Mouse (Mus musculus): ENCODE results near the gene Ap4b1.
"Not testable (repeated sequence)": the region's sequence is repeated elsewhere in the genome, so short reads cannot be mapped to it uniquely, and the experiment has no call there.

Gene Ap4b1

GRCm38 (mm10) chr3:103808891-103809798, at the start of gene Ap4b1, which contains the start of the genes Dclre1b and Gm43064:
Gene Ap4b1, plus strand, starts transcription at chr3:103809520.
Gene Dclre1b, minus strand, starts transcription at chr3:103809444.
Gene Gm43064, plus strand, starts transcription at chr3:103809573.
- peak; percentile 94 for DNase-seq (ENCODE audit: low read depth)

DNA sequence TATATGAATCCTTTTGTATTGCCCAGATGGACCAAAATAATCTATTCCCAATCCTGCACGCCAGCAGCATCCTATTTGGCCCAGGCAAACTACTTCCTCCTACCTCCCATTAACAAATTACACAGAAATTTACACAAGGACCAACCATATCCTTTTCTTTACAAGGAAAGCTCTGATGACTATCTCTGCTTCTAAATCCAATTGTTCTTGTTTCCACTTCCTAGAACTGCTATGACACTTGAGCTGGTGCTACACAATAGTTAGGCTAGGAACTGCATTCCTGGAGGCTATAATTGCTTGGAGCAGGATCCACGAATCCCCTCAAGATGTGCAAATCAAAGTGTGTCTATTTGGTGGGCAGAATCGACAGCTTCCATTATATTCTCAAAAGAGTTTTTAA, 42.5 kb upstream of the Ap4b1 start:
- DNase-seq (ENCODE audit: low read depth) = no peak

GRCm38 (mm10) chr3:103771531-103772130, 37.7 kb upstream of the Ap4b1 start:
- no peak for DNase-seq (ENCODE audit: low read depth)

DNA sequence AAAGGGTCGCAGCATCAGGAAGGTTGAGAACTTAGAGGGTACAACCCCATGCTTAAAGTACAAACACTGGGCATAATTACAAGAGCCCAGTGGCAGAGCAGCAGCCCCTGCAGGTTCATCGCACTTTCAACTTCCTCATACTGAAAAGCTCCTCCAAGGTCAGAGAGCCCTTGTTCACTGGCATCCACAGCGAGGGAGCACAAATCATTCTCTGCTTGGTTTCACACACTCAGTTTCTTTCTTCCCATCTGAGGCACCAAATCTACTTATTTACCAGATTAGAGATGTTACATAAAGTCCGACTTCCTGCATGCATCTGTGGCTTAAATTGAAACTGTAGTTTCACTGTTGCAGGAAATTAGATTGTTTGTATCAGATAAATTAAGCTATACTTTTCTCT, 36.5 kb upstream of the Ap4b1 start:
- DNase-seq (ENCODE audit: low read depth) = peak; percentile 37

- DNase-seq (ENCODE audit: low read depth) = no peak
Observed at GRCm38 (mm10) chr3:103773508-103773907, 35.8 kb upstream of the Ap4b1 start.

GRCm38 (mm10) chr3:103774009-103774408, 35.3 kb upstream of the Ap4b1 start:
- no peak for DNase-seq (ENCODE audit: low read depth)

GRCm38 (mm10) chr3:103777940-103778339, 31.4 kb upstream of the Ap4b1 start:
- DNase-seq (ENCODE audit: low read depth) = no peak

DNA sequence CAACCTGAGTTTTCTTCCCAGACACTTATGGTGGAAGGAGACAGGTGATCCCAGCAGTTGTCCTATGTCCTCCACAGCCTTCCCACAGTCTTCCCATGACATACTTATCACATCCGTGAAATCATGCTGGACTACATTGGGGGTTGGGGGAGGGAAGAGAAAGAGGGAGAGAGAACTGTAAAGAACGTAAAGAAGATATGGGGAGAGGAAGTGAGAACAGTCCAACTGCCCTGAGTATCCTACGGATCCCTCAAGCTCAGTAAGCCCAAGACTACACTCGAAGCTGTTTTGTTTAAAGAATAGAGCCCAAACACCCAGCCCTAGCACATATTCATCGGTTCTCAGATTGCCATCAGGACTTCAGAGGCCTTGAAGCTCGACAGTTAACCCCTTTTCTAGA, 30.7 kb upstream of the Ap4b1 start:
- no peak for DNase-seq (ENCODE audit: low read depth)

DNA sequence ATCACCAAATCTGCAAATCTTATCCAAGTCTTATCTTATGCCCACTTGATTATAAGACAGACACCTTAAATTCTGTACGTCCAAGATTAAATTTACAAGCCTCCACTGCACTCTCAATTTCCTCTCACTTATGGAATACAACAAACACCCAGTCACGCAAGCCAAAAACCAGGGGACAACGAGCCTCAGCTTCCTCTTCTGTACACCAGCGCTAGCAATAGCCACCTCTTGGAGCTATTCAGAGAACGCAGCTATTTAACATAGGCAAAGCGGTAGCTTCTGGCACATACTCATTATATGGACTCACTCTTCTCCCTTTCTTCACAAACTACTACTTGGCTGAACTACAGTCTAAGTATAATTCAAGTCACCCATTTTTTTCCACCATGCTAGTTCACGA, 30.1 kb upstream of the Ap4b1 start:
- no peak for DNase-seq (ENCODE audit: low read depth)

DNA sequence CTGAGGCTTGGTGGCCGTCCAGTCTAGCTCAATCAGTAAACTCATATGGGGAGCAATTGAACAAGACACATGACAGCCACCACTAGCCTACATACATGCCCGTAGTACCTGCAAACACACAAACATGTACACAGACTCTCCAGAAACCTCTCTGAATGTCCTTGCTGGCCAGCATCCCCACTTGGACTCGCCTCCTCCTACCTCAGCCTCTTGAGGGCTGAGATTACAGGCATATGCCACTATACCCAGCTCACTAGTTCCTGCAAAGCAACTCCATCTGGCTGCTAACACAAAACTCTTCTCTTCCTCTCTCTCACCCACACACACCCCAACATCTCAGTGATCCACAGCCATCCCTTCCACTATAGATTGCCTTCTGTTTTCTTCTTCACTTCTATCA, 29.0 kb upstream of the Ap4b1 start:
- DNase-seq (ENCODE audit: low read depth) = no peak

DNA sequence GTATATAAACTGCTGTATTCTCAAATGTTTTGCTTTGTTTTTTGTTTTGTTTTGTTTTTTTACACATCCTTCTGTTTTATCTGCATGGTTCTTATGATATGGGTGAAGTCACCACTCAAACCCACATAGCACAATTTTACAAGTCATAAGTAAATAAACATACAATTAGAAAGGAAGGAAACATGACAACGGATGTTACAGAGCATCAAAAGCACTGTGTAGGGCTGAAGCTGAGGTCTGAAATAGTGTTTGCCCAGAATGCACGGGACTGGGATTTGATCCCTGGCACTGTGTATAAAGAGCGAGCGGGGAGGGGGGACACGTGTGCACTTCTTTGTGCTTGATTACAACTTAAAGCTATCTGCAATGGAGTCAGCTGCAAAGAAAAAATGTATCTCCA, 28.5 kb upstream of the Ap4b1 start:
- no peak for DNase-seq (ENCODE audit: low read depth)

DNA sequence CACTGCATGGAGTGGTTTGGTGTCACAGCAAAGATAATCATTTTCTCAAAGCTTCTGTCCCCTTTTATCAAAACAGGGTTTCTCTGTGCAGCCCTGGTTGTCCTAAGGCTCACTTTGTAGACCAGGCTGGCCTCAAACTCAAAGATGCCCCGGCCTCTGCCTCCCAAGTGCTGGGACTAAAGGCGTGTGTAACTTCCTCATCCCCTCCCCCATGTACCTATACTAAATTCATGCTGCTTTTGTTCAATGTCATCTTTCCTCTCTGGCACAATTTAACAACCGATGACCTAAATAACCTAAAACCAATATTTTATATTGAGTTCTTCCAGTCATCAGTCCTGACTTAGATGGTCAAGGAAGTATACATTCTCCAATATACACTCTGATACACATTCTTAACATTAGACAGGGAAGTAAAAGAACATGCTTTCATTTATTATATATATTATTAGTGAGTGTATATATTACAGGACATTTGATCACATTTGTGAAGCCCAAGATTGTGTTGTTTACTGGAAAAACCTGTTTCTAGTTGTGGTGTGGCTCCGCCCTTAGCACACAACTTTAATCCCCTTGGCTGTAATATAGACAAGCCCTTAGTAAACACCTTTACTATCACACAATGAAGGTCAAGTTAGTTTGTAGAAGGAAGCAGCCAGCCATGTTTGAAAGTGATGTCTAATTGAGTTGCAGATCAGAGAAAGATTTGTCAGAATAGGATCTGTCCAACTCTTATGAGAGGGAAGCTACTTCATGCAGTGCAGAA, 26.3 kb upstream of the Ap4b1 start:
- no peak for DNase-seq (ENCODE audit: low read depth)

- peak; percentile 84 for DNase-seq (ENCODE audit: low read depth)
Observed at GRCm38 (mm10) chr3:103787225-103787624, 22.1 kb upstream of the Ap4b1 start.

DNA sequence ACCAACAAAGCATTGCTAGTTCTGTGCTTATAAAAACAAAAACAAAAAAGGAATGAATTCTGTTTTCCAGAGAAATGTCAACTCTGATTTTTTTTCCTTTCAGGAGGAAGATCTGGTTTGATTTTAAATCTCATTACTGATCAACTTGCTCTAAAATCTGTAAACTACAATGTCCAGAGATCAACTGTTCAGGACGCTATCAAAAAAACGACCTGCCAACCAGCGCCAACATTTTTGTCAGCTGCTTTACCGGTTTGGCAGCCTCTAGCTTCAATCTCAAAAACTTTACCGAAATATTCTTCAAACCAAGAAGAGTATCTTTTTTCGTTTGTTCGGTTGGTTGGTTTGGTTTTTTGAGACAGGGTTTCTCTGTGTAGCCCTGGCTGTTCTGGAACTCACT, 20.2 kb upstream of the Ap4b1 start:
- no peak for DNase-seq (ENCODE audit: low read depth)

GRCm38 (mm10) chr3:103789891-103790345, 19.4 kb upstream of the Ap4b1 start:
- DNase-seq (ENCODE audit: low read depth) = peak; percentile 69

GRCm38 (mm10) chr3:103790346-103791145, 18.8 kb upstream of the Ap4b1 start:
- peak; percentile 43 for DNase-seq (ENCODE audit: low read depth)

DNA sequence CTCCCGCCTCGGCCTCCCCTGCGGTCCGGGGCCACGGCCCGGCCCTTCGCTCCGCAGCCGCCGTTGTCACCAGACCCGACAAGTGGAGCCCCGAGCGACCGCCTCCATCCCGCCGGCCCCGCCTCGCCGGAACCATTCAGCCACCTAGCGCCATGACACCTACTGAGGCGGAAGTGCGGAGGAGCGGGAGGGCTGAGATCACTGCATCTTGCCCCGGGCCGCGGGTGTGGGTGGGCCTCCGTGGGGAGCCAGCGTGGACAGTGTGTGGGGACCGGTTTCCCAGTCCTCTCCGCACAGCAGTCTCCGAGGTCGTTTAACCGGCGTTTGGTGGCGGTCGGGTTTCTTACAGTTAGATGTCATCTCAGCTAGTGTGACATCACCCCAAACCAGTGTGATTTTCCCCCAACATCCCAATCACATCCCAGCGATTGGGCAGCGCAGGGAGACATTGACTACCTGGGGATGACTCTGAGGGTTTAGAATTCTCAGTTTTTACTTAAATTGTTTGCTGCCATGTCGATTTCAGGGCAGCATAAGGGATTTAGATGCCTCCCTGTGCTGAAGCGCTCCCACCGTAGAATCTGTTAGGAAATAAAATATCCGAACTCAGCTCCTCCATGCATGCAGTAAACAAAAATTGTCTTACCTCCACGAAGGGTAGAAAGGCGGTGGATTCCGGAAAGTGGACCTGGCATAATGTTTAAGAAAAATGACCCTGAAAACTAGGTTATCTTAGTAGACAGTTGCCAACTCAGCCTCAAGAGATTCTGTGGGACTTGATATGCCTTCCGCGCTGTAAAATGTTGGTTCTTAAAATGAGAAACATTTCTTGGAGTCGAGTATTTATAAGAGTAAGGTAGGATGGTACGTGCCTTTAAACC, 17.9 kb upstream of the Ap4b1 start, which contains the start of gene Hipk1:
Gene Hipk1 (minus strand): TSS at position 334 of the 881 bp plus-strand sequence.
- DNase-seq (ENCODE audit: low read depth) = peak; percentile 88

DNA sequence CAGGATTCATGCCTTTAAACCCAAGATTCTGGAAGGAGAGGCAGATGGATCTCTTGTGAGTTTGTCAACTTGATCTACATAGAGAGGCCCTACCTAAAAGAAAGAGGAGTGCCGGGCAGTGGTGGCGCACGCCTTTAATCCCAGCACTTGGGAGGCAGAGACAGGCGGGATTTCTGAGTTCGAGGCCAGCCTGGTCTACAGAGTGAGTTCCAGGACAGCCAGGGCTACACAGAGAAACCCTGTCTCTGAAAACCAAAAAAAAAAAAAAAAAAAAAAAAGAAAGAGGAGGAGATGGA, 17.3 kb upstream of the Ap4b1 start:
- not testable (repeated sequence) for DNase-seq (ENCODE audit: low read depth)

GRCm38 (mm10) chr3:103792566-103792965, 16.8 kb upstream of the Ap4b1 start:
- no peak for DNase-seq (ENCODE audit: low read depth)

- DNase-seq (ENCODE audit: low read depth) = peak; percentile 24
Observed at GRCm38 (mm10) chr3:103796389-103796788, 12.9 kb upstream of the Ap4b1 start.

DNA sequence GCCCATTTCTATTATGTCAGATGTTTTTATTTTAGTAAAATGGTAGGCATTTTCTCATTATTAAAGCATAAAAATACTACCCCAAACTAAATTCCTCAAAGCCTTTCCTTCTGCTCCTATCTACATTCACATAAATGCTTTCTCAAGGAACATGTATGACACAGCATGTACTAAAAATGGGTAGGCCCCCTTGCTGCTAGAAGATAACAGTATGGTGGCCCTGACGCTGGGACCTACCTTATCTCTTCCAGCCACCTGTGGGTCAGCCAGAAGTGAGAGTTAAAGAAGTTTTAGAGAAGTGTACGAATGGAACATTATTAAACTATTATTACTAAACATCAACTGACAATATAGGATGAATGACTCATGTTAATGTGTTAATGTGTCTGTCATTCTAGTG, 9.8 kb upstream of the Ap4b1 start:
- peak; percentile 83 for DNase-seq (ENCODE audit: low read depth)

Data from 416B (cell line).